Comparison of ENCODE assay signal across 28 mouse cellular contexts in genomic region chr8:79550151-79550550, GRCm38 (mm10).
"Had no signal": no experiment of that assay in that cellular context is flagged by ENCODE, and none has a peak within 500 bp of the region (broad histone marks: within the 10 kb centered on the region; RNA-seq: fewer than 3 reads in every experiment).

No protein-coding gene starts in this region.

- H3K4me1 ChIP-seq: heart, embryonic 13.5 days; heart, embryonic 15.5 days; hindbrain, embryonic 10.5 days; hindbrain, embryonic 12.5 days; intestine, embryonic 15.5 days; limb, embryonic 12.5 days; liver, embryonic 13.5 days; liver, embryonic 15.5 days had no signal

- H3K27ac ChIP-seq: gastrocnemius, adult 2 months; heart, adult 2 months; heart, embryonic 13.5 days; heart, embryonic 15.5 days; hindbrain, embryonic 10.5 days; hindbrain, embryonic 12.5 days; hindbrain, embryonic 14.5 days; intestine, embryonic 15.5 days; limb, embryonic 12.5 days; liver, embryonic 13.5 days; liver, embryonic 15.5 days had no signal

- H3K27me3 ChIP-seq: heart, embryonic 13.5 days; heart, embryonic 15.5 days; hindbrain, embryonic 12.5 days; intestine, embryonic 15.5 days; limb, embryonic 12.5 days; liver, embryonic 13.5 days; liver, embryonic 15.5 days had no signal

- H3K9me3 ChIP-seq: heart, embryonic 13.5 days; heart, embryonic 15.5 days; hindbrain, embryonic 10.5 days; hindbrain, embryonic 12.5 days; intestine, embryonic 15.5 days; limb, embryonic 12.5 days; liver, embryonic 13.5 days; liver, embryonic 15.5 days had no signal

- H3K36me3 ChIP-seq: heart, embryonic 13.5 days; heart, embryonic 15.5 days; hindbrain, embryonic 10.5 days; hindbrain, embryonic 12.5 days; intestine, embryonic 15.5 days; limb, embryonic 12.5 days; liver, embryonic 13.5 days; liver, embryonic 15.5 days had no signal

- H3K9ac ChIP-seq: heart, embryonic 13.5 days; heart, embryonic 15.5 days; hindbrain, embryonic 12.5 days; hindbrain, embryonic 14.5 days; intestine, embryonic 15.5 days; limb, embryonic 12.5 days; liver, embryonic 13.5 days; liver, embryonic 15.5 days had no signal

- ATAC-seq: hindbrain, embryonic 16.5 days; inflammation-experienced regulatory T-cells, adult 6 months; intestine, embryonic 15.5 days; intestine, postnatal 0 days had no signal

- H3K4me3 ChIP-seq: gastrocnemius, adult 2 months; heart, adult 2 months; heart, embryonic 13.5 days; heart, embryonic 15.5 days; hindbrain, embryonic 10.5 days; hindbrain, embryonic 12.5 days; intestine, embryonic 15.5 days; limb, embryonic 12.5 days; liver, embryonic 13.5 days; liver, embryonic 15.5 days had no signal

- DNase-seq: gastrocnemius, adult 2 months; gastrocnemius, postnatal 10 days; gastrocnemius, postnatal 25 days; heart, adult 2 months; heart, postnatal 4 days; kidney, adult 18-20 months; kidney, adult 8-10 months; kidney, postnatal 10 days; kidney, postnatal 25 days; kidney, postnatal 4 days; layer of hippocampus, adult 9-11 months; layer of hippocampus, postnatal 36 days; left cerebral cortex, postnatal 4 days; liver; liver, embryonic 13.5 days had no signal

- H3K4me2 ChIP-seq: heart, embryonic 11.5 days; heart, embryonic 13.5 days; heart, embryonic 15.5 days; hindbrain, embryonic 12.5 days; hindbrain, embryonic 14.5 days; intestine, embryonic 15.5 days; limb, embryonic 12.5 days; liver, embryonic 11.5 days; liver, embryonic 13.5 days; liver, embryonic 15.5 days had no signal
